Mouse (Mus musculus): ENCODE data around the gene Sparc.
"Not testable (repeated sequence)": the region's sequence is repeated elsewhere in the genome, so short reads cannot be mapped to it uniquely, and the experiment has no call there.

Sparc gene

GRCm38 (mm10) chr11:55432981-55433380, 10.0 kb upstream of the Sparc start:
- DNase-seq, result no peak

- no peak for DNase-seq
Observed at GRCm38 (mm10) chr11:55429973-55430372, 7.0 kb upstream of the Sparc start.

- DNase-seq, result peak; percentile 93 to 97
Observed at GRCm38 (mm10) chr11:55428186-55429012, 5.4 kb upstream of the Sparc start.

GRCm38 (mm10) chr11:55424746-55425360, 1.9 kb upstream of the Sparc start:
- peak in 1 of 2 experiments; percentile 38 for DNase-seq

GRCm38 (mm10) chr11:55423756-55424155, 773 bp upstream of the Sparc start:
- DNase-seq, result peak; percentile 81 to 82

GRCm38 (mm10) chr11:55419678-55420307, 3.2 kb downstream of the Sparc start:
- peak in 1 of 2 experiments; percentile 21 for DNase-seq

GRCm38 (mm10) chr11:55419296-55419677, 3.7 kb downstream of the Sparc start:
- peak; percentile 85 to 88 for DNase-seq

GRCm38 (mm10) chr11:55418704-55419061, 4.3 kb downstream of the Sparc start:
- no peak for DNase-seq

- no peak for DNase-seq
Observed at GRCm38 (mm10) chr11:55417898-55418703, 4.9 kb downstream of the Sparc start.

GRCm38 (mm10) chr11:55416609-55417265, 6.2 kb downstream of the Sparc start:
- no peak for DNase-seq

GRCm38 (mm10) chr11:55415731-55416130, 7.3 kb downstream of the Sparc start:
- not testable (repeated sequence) for DNase-seq

GRCm38 (mm10) chr11:55415036-55415704, 7.8 kb downstream of the Sparc start:
- DNase-seq, result no peak

- DNase-seq, result no peak
Observed at GRCm38 (mm10) chr11:55414314-55414713, 8.7 kb downstream of the Sparc start.

GRCm38 (mm10) chr11:55413416-55413796, 9.6 kb downstream of the Sparc start:
- no peak for DNase-seq

GRCm38 (mm10) chr11:55412680-55413415, 10.1 kb downstream of the Sparc start:
- DNase-seq, result no peak

- no peak for DNase-seq
Observed at GRCm38 (mm10) chr11:55412034-55412433, 10.9 kb downstream of the Sparc start.

GRCm38 (mm10) chr11:55410502-55410901, 12.5 kb downstream of the Sparc start:
- DNase-seq, result no peak

GRCm38 (mm10) chr11:55410005-55410404, 13.0 kb downstream of the Sparc start:
- no peak for DNase-seq

GRCm38 (mm10) chr11:55407133-55407532, 15.8 kb downstream of the Sparc start:
- DNase-seq, result no peak

- no peak for DNase-seq
Observed at GRCm38 (mm10) chr11:55405601-55406469, 17.1 kb downstream of the Sparc start.

Measured in cerebellum, postnatal 14 days (tissue).